Mouse (Mus musculus): Measurements from ENCODE around the gene Gm4969. TPM values are rescaled to one million over a fixed set of nuclear protein-coding genes. Genes with fewer than 3 reads are reported as not detected.

Gm4969 gene
- polyA plus RNA-seq, 1 experiment from 2014 or later: 4.4 TPM

DNA sequence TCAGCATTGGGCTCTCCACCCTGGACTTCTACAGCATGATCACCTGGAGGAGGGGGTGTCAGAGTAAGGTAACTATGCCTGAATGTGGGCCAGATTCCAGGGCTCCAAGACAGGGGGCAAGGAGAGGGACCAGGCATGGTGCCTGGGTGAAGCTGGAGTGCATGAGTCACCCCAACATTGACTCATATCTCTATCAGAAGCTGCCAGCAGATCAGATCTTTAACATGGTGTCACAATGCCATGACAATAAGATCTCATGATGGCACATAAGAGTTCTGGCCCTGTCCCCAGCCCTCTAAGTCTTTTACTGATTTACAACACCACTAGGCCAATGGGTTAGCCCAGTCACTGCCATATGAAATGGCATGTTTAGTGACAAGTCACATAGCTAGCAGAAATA lies 14.4 kb downstream of the Gm4969 start:
- H3K27me3 ChIP-seq: no peaks in the 10 kb centered on the region
- H3K4me1 ChIP-seq: no peaks in the 10 kb centered on the region
- peaks cover 8% of the 10 kb centered on the region; the same call in 1 of the 2 replicates for H3K9me3 ChIP-seq
- H3K9ac ChIP-seq: no peak overlapping the region
- H3K27ac ChIP-seq: no peak overlapping the region
- no peak for ATAC-seq (ENCODE audit: insufficient number of reproducible peaks, insufficient read depth, low FRiP score, low TSS enrichment, low read depth)
- H3K36me3 ChIP-seq: peaks cover 9% of the 10 kb centered on the region; the same call in 1 of the 2 replicates
- no peak overlapping the region for H3K4me2 ChIP-seq
- no peak overlapping the region for H3K4me3 ChIP-seq

DNA sequence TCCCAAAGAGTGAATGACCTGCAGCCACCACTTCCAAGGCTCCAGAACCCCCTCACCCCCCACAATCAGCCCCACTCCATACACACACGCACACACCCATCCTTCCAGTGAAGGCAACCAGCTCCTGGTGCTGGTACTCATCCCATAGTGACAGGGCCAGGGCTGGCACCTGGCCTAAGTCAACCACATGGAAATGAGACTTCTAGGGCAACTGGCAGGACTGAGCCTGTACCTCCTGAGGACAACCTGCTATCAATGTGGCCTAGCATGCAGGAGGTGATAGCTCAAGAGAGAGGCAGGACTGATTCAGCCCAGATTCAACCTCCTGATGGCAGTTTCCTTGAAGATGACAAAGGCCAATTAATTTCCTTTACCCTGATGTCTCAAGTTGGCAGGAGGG lies 17.9 kb downstream of the Gm4969 start:
- Histone ChIP-seq H3K9me3 (peaks cover 8% of the 10 kb centered on the region; the same call in 1 of the 2 replicates), H3K9ac (no peak overlapping the region), H3K4me2 (no peak overlapping the region), H3K27ac (no peak overlapping the region), H3K36me3 (peaks cover 21% of the 10 kb centered on the region), H3K27me3 (no peaks in the 10 kb centered on the region), H3K4me1 (peaks cover 24% of the 10 kb centered on the region), H3K4me3 (no peak overlapping the region)
- 86% methylated on average over 1 of the region's 1 CpGs for WGBS
- ATAC-seq (ENCODE audit: insufficient number of reproducible peaks, insufficient read depth, low FRiP score, low TSS enrichment, low read depth): no peak

DNA sequence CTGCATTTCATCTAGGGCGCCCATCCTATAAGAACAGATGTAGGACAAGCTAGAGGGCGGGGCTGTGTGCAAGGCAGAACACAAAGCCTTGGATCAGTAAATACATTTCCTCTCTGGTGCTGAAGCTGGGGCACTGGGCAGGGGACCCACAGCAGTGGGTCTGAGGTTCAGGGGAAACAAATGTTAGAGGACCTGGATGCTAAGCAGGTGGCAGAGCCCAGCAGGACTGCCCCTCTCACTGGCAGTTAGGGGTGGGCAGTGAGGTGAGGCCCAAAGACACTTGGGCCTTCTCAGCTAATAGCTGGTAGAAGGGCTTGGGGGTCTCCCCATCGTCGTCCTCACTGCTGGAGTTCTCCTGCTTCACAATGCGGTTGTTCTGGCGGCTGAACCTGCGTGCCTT lies 19.4 kb downstream of the Gm4969 start:
- ATAC-seq (ENCODE audit: insufficient number of reproducible peaks, insufficient read depth, low FRiP score, low TSS enrichment, low read depth): no peak
- 64% methylated on average over 7 of the region's 7 CpGs for WGBS
- no peak overlapping the region for H3K9ac ChIP-seq
- H3K36me3 ChIP-seq: peaks cover 21% of the 10 kb centered on the region
- H3K4me3 ChIP-seq: no peak overlapping the region
- H3K27ac ChIP-seq: peak overlapping the region; percentile 16; the same call in 1 of the 2 replicates
- no peak overlapping the region for H3K4me2 ChIP-seq
- H3K9me3 ChIP-seq: peaks cover 8% of the 10 kb centered on the region; the same call in 1 of the 2 replicates
- H3K27me3 ChIP-seq: no peaks in the 10 kb centered on the region
- H3K4me1 ChIP-seq: peaks cover 24% of the 10 kb centered on the region

DNA sequence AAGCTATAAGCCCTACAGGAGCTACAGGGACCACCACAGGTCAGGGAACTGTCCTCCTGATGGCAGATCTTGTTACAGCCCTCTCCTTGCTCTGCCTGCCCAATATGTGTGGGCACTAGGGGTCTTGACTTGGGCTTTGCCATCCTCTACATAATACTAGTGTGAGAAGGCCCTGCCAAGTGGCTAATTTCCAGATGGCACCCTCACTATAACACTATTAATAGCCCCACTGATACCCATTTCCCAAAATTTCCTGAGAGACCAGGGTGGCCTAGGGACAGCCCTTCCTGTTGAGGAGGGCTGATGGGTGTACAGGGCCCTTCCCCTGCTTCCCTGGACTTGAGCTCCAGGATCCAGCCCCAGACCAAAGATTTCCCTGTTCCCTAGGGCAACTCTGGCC lies 20.3 kb downstream of the Gm4969 start:
- H3K4me2 ChIP-seq: no peak overlapping the region
- ATAC-seq (ENCODE audit: insufficient number of reproducible peaks, insufficient read depth, low FRiP score, low TSS enrichment, low read depth): no peak

DNA sequence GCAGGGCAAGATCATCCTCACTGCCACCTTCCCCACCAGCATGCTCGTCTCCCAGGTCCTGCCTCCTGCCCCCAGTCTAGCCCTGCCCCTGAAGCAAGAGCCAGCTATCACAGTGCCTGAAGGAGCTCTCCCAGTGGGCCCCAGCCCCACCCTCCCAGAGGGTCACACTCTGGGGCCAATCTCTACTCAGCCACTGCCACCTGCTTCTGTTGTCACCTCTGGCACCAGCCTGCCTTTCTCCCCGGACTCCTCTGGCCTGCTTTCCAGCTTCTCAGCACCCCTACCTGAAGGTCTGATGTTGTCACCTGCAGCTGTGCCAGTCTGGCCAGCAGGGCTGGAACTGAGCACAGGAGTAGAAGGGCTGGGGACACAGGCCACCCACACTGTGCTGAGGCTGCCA lies 21.0 kb downstream of the Gm4969 start:
- no peaks in the 10 kb centered on the region for H3K9me3 ChIP-seq
- ATAC-seq (ENCODE audit: insufficient number of reproducible peaks, insufficient read depth, low FRiP score, low TSS enrichment, low read depth): no peak
- 35% methylated on average over 2 of the region's 2 CpGs for WGBS
- peak overlapping the region; percentile 98; the same call in 1 of the 2 replicates for H3K9ac ChIP-seq
- no peak overlapping the region; the same call in 1 of the 2 replicates for H3K4me3 ChIP-seq
- H3K27me3 ChIP-seq: no peaks in the 10 kb centered on the region
- H3K4me1 ChIP-seq: peaks cover 39% of the 10 kb centered on the region
- no peak overlapping the region; the same call in 1 of the 2 replicates for H3K27ac ChIP-seq
- H3K4me2 ChIP-seq: peak overlapping the region; percentile 91; the same call in 1 of the 2 replicates
- H3K36me3 ChIP-seq: peaks cover 13% of the 10 kb centered on the region

More for the DNA sequence above, 20.3 kb downstream of the Gm4969 start:
- Histone ChIP-seq H3K4me1 (peaks cover 32% of the 10 kb centered on the region), H3K27me3 (no peaks in the 10 kb centered on the region), H3K9me3 (peaks cover 3% of the 10 kb centered on the region; the same call in 1 of the 2 replicates), H3K9ac (no peak overlapping the region), H3K4me3 (no peak overlapping the region; the same call in 1 of the 2 replicates), H3K36me3 (peaks cover 19% of the 10 kb centered on the region), H3K27ac (no peak overlapping the region)

DNA sequence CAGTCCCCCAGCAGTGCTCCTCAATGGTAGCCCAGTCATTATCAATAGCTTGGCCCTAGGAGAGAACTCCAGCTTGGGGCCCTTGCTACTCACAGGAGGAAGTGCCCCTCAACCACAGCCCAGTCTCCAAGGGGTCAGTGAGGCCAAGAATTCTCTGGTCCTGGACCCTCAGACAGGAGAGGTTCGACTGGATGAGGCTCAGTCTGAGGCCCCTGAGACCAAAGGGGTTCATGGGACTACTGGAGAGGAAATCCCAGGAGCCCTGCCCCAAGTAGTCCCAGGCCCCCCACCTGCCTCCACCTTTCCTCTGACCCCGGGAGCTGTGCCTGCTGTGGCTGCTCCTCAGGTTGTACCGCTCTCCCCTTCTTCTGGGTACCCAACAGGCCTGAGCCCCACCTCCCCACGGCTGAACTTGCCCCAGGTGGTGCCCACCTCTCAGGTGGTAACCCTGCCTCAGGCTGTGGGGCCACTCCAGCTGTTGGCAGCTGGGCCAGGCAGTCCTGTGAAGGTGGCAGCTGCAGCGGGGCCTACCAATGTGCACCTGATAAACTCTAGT lies 21.7 kb downstream of the Gm4969 start:
- H3K36me3 ChIP-seq: peaks cover 13% of the 10 kb centered on the region
- H3K9ac ChIP-seq: peak overlapping the region; percentile 98
- peak overlapping the region; percentile 99 for H3K27ac ChIP-seq
- peak overlapping the region; percentile 85 for H3K4me3 ChIP-seq
- H3K27me3 ChIP-seq: peaks cover 1% of the 10 kb centered on the region; the same call in 1 of the 2 replicates
- 46% methylated on average over 5 of the region's 5 CpGs for WGBS
- H3K4me1 ChIP-seq: peaks cover 46% of the 10 kb centered on the region
- H3K4me2 ChIP-seq: peak overlapping the region; percentile 91
- H3K9me3 ChIP-seq: no peaks in the 10 kb centered on the region
- no peak for ATAC-seq (ENCODE audit: insufficient number of reproducible peaks, insufficient read depth, low FRiP score, low TSS enrichment, low read depth)

DNA sequence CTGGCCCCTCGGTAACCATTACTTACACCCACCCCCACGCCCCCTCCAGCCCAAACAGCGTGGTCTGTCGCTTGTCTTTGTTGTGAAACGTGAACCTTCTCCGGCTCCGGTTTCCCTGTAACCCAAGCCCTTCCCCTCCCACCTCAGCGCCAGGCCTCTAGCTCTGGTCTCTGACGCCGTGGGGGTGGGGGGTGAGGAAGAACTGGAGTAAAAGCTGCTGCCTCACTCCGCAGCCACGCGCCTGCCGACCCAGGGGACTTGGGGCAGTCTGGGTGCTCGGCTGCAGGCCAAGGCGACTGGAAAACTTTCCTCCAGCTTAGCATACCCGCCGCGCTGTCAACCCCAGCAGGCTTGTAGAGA lies 22.4 kb downstream of the Gm4969 start:
- WGBS: 1% methylated on average over 19 of the region's 19 CpGs
- Histone ChIP-seq H3K27ac (peak overlapping the region; percentile 99), H3K4me3 (peak overlapping the region; percentile 85), H3K36me3 (peaks cover 17% of the 10 kb centered on the region), H3K9ac (peak overlapping the region; percentile 98), H3K27me3 (peaks cover 7% of the 10 kb centered on the region), H3K4me1 (peaks cover 51% of the 10 kb centered on the region), H3K9me3 (no peaks in the 10 kb centered on the region), H3K4me2 (peak overlapping the region; percentile 91)
- ATAC-seq (ENCODE audit: insufficient number of reproducible peaks, insufficient read depth, low FRiP score, low TSS enrichment, low read depth): 0 out of 2 replicates have a peak, but pooled peaks have one; percentile 5

DNA sequence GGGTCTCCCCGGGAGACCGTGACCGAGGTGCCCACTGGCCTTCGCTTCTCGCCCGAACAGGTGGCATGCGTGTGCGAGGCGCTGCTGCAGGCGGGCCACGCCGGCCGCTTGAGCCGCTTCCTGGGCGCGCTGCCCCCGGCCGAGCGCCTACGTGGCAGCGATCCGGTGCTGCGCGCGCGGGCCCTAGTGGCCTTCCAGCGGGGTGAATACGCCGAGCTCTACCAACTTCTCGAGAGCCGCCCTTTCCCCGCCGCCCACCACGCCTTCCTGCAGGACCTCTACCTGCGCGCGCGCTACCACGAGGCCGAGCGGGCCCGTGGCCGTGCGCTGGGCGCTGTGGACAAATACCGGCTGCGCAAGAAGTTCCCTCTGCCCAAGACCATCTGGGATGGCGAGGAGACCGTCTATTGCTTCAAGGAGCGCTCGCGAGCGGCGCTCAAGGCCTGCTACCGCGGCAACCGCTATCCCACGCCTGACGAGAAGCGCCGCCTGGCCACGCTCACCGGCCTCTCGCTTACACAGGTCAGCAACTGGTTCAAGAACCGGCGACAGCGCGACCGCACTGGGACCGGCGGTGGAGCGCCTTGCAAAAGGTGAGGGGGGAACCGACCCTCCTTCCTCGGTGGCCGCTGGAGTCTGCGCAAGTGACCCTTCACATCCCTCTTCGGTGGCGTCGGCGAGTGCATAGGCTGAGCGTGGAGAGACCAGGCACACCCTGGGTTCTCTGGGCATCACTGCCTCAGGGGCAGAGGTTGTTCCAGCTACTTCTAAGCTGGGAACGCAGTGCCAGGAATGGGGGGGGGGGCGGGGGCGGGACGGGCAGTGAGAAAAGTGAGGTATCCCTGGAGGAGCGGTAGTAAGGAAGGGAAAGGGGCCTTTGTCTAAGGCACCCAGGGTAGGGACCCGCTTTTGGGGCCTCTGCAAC lies 23.1 kb downstream of the Gm4969 start:
- under 1% methylated on average over 83 of the region's 87 CpGs for WGBS
- peaks cover 51% of the 10 kb centered on the region for H3K4me1 ChIP-seq
- no peak for ATAC-seq (ENCODE audit: insufficient number of reproducible peaks, insufficient read depth, low FRiP score, low TSS enrichment, low read depth)

DNA sequence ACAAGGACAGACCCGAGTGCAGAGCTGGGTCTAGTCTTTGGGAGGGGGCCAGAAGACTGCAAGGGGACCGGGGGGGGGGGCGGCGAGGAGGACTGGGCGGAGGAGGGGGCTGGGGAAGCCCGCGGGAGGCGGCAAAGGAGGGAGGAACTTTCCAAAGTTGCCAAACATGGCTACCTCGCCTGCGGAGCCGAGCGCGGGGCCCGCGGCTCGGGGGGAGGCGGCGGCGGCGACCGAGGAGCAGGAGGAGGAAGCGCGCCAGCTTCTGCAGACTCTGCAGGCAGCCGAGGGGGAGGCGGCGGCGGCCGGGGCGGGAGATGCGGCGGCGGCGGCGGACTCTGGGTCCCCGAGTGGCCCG lies 23.7 kb downstream of the Gm4969 start, which contains the start of gene Six5:
Gene Six5 (plus strand): TSS at position 124 of the 355 bp plus-strand sequence.
- peaks cover 25% of the 10 kb centered on the region for H3K36me3 ChIP-seq
- H3K4me3 ChIP-seq: peak within 1 kb of the TSS; percentile 85
- H3K27ac ChIP-seq: peak within 1 kb of the TSS; percentile 99
- H3K27me3 ChIP-seq: peaks cover 7% of the 10 kb centered on the region
- WGBS: 0% methylated on average over 26 of the region's 36 CpGs
- H3K4me2 ChIP-seq: peak within 1 kb of the TSS; percentile 91
- H3K4me1 ChIP-seq: peaks cover 51% of the 10 kb centered on the region
- ATAC-seq (ENCODE audit: insufficient number of reproducible peaks, insufficient read depth, low FRiP score, low TSS enrichment, low read depth): no peak
- peak within 1 kb of the TSS; percentile 98 for H3K9ac ChIP-seq
- H3K9me3 ChIP-seq: no peaks in the 10 kb centered on the region

More for the DNA sequence above, 23.1 kb downstream of the Gm4969 start:
- Histone ChIP-seq H3K9ac (peak overlapping the region; percentile 98), H3K9me3 (no peaks in the 10 kb centered on the region), H3K36me3 (peaks cover 23% of the 10 kb centered on the region), H3K4me2 (peak overlapping the region; percentile 91), H3K27me3 (peaks cover 7% of the 10 kb centered on the region), H3K27ac (peak overlapping the region; percentile 99), H3K4me3 (peak overlapping the region; percentile 85)

DNA sequence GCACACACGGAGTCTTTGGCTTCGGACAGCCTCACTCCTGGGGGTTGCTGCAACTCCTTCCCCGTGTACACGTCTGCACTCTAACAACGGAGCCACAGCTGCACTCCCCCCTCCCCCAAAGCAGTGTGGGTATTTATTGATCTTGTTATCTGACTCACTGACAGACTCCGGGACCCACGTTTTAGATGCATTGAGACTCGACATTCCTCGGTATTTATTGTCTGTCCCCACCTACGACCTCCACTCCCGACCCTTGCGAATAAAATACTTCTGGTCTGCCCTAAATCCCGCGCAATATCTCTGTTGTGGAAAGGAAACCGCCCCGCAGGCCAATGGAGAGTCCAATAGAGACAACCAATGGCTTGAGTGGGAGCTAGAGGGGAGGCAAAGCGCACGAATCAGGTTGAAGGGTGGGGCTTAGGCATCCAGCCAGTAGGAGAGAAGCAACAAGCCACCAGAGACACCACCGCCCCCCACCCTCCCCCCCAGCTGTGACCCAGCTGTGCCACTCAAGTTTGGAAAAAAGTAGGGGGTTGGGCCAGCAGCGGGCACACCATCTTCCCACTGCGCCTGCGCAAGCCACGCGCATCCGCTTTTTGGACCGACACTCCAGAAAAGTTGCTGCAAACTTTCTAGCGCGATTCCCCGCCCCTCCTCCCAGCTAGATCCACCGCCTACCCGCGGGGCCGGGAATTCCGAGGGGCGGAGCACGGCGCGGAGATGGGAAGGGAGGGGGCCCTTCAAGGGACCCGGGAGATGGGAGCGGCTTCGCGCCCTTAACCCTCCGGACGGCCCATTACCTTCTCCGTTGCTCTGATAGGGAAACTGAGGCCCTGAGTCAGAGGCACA lies 24.4 kb downstream of the Gm4969 start:
- ATAC-seq (ENCODE audit: insufficient number of reproducible peaks, insufficient read depth, low FRiP score, low TSS enrichment, low read depth): peak; percentile 83
- Histone ChIP-seq H3K9ac (peak overlapping the region; percentile 98), H3K4me1 (peaks cover 51% of the 10 kb centered on the region)

DNA sequence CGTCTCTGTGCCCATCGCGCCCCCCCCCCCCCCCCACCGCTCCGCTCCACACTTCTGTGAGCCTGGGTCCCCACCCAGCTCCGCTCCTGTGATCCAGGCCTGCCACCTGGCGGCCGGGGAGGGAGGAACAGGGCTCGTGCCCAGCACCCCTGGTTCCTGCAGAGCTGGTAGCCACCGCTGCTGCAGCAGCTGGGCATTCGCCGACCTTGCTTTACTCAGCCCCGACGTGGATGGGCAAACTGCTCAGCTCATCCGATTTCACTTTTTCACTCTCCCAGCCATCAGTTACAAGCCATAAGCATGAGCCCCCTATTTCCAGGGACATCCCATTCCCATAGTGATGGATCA lies 25.0 kb downstream of the Gm4969 start:
- Histone ChIP-seq H3K4me3 (peak overlapping the region; percentile 85), H3K27me3 (peaks cover 7% of the 10 kb centered on the region), H3K36me3 (peaks cover 35% of the 10 kb centered on the region), H3K4me1 (peaks cover 49% of the 10 kb centered on the region), H3K9me3 (no peaks in the 10 kb centered on the region), H3K4me2 (peak overlapping the region; percentile 91), H3K27ac (peak overlapping the region; percentile 95), H3K9ac (peak overlapping the region; percentile 74)
- ATAC-seq (ENCODE audit: insufficient number of reproducible peaks, insufficient read depth, low FRiP score, low TSS enrichment, low read depth): peak; percentile 35; the same call in 1 of the 2 replicates
- WGBS: 2% methylated on average over 15 of the region's 15 CpGs

More for the DNA sequence above, 24.4 kb downstream of the Gm4969 start:
- H3K9me3 ChIP-seq: no peaks in the 10 kb centered on the region
- H3K4me2 ChIP-seq: peak overlapping the region; percentile 91
- H3K4me3 ChIP-seq: peak overlapping the region; percentile 85
- peaks cover 29% of the 10 kb centered on the region for H3K36me3 ChIP-seq
- peaks cover 7% of the 10 kb centered on the region for H3K27me3 ChIP-seq
- WGBS: under 1% methylated on average over 45 of the region's 45 CpGs
- peak overlapping the region; percentile 99 for H3K27ac ChIP-seq
